Mouse (Mus musculus): ENCODE data around the gene Olfr51.

- TF ChIP-seq CTCF (IDR thresholded peaks at IDR 0.05; ENCODE audit: control insufficient read depth, insufficient read depth, low read length) (no peak), POLR2A (IDR thresholded peaks at IDR 0.05; ENCODE audit: borderline replicate concordance, control insufficient read depth, low read depth, low read length) (no peak)
Measured at GRCm38 (mm10) chr11:51059151-51059571, 55.8 kb downstream of the Olfr51 start, which contains the start of gene Zfp354a.
